Mouse (Mus musculus): Measurements from ENCODE around the gene D930020B18Rik. TPM values are rescaled to one million over a fixed set of nuclear protein-coding genes. Genes with fewer than 3 reads are reported as not detected.

D930020B18Rik gene
- polyA plus RNA-seq, 1 experiment from 2014 or later, result 2.2 TPM

DNA sequence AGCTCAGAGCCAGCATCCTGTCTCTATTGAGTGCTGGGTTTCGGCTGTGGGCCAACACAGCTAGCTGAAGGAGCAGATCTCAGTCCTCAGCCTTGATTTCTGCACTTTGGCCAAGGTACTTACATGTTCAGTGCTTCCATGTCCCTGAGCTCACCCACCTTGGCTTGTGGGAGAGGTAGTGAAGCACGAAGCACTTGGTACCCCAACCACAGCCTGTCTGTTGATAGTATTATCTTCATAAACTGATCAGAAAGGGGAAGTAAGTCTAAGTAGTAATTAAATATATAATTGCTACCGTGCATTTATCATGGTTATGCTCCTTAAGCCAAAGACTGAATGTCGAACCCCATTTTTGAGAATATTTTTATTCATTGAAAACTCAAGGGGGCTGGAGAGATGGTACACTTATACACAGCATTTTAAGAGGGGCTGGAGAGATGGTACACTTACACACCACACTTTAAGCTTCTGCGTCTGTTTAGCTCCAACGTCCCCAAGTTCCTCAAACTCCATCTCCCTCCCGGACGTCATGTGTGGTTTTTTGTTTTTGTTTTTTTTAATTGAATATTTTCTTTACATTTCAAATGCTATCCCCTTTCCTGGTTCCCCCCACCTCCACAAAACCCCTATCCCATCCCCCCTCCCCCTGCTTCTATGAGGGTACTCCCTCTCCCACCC is 89.8 kb downstream of the D930020B18Rik start:
- H3K27me3 ChIP-seq (replicated peaks; ENCODE audit: control insufficient read depth, insufficient read depth, low read length), result no peaks in the 10 kb centered on the region
- no peak for ATAC-seq (ENCODE audit: low read depth)
- no peaks in the 10 kb centered on the region for H3K9me3 ChIP-seq (ENCODE audit: control insufficient read depth, low read length)
- no peak for DNase-seq (ENCODE audit: low spot score)
- H3K4me2 ChIP-seq (ENCODE audit: low read depth, low read length), result no peak overlapping the region
- no peak overlapping the region for H3K9ac ChIP-seq (ENCODE audit: low read depth, low read length)
- 92% methylated on average over 8 of the region's 8 CpGs for WGBS
- no peak overlapping the region for H3K27ac ChIP-seq (replicated peaks; ENCODE audit: low read depth, low read length)
- H3K36me3 ChIP-seq (ENCODE audit: control insufficient read depth, insufficient read depth, low read length), result no peaks in the 10 kb centered on the region
- no peaks in the 10 kb centered on the region for H3K4me1 ChIP-seq (ENCODE audit: control insufficient read depth, insufficient read depth, low read length)
- H3K4me3 ChIP-seq (ENCODE audit: low read depth, low read length), result no peak overlapping the region

DNA sequence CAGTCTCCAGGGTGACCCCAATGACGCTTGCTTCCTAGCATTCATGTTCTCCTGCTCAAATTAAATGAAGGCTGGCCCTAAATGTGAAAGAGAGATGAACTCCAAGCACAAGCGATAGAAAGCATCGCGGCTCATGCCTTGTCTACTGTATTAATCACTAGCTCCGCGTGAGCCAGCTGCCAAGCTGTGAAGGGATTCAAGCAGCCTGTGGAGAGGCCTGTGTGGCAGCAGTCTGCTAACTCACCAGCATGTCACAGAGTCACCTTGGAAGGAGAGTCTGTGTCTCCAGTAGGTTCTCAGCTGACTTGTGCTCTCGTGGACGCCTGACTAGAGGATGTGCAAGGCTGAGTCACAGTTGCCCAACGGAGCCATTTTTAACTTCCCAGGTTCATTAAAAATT is 91.2 kb downstream of the D930020B18Rik start:
- H3K27me3 ChIP-seq (replicated peaks; ENCODE audit: control insufficient read depth, insufficient read depth, low read length), result no peaks in the 10 kb centered on the region
- no peak overlapping the region for H3K4me2 ChIP-seq (ENCODE audit: low read depth, low read length)
- no peak overlapping the region for H3K9ac ChIP-seq (ENCODE audit: low read depth, low read length)
- no peaks in the 10 kb centered on the region for H3K9me3 ChIP-seq (ENCODE audit: control insufficient read depth, low read length)
- H3K27ac ChIP-seq (replicated peaks; ENCODE audit: low read depth, low read length), result no peak overlapping the region
- WGBS, result 86% methylated on average over 9 of the region's 9 CpGs
- no peaks in the 10 kb centered on the region for H3K36me3 ChIP-seq (ENCODE audit: control insufficient read depth, insufficient read depth, low read length)
- no peak overlapping the region for H3K4me3 ChIP-seq (ENCODE audit: low read depth, low read length)
- no peaks in the 10 kb centered on the region for H3K4me1 ChIP-seq (ENCODE audit: control insufficient read depth, insufficient read depth, low read length)
- DNase-seq (ENCODE audit: low spot score) (no peak), ATAC-seq (ENCODE audit: low read depth) (no peak)

DNA sequence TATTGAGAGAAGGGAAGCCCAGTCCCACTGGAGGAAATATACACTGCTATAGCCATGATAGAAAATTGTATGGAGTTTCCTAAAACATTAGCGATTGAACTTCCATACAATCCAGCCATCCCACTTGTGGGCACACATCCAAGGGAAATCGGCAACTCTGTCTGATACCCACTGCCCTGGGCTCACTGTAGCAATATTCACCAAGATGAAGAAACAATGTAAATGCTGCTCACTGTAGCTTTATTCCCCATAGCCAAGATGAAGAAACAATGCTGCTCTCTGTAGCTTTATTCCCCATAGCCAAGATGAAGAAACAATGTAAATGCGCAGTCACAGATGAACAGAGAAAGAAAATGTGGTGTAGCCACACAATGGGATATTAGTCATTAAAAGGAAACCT is 95.9 kb downstream of the D930020B18Rik start:
- DNase-seq (ENCODE audit: low spot score) (no peak), ATAC-seq (ENCODE audit: low read depth) (no peak)
- Histone ChIP-seq H3K9ac (ENCODE audit: low read depth, low read length) (no peak overlapping the region), H3K4me1 (ENCODE audit: control insufficient read depth, insufficient read depth, low read length) (peaks cover 4% of the 10 kb centered on the region), H3K9me3 (ENCODE audit: control insufficient read depth, low read length) (no peaks in the 10 kb centered on the region), H3K4me3 (ENCODE audit: low read depth, low read length) (no peak overlapping the region), H3K27me3 (replicated peaks; ENCODE audit: control insufficient read depth, insufficient read depth, low read length) (no peaks in the 10 kb centered on the region), H3K27ac (replicated peaks; ENCODE audit: low read depth, low read length) (no peak overlapping the region), H3K4me2 (ENCODE audit: low read depth, low read length) (no peak overlapping the region), H3K36me3 (ENCODE audit: control insufficient read depth, insufficient read depth, low read length) (no peaks in the 10 kb centered on the region)
- WGBS, result 80% methylated on average over 3 of the region's 3 CpGs

GRCm38 (mm10) chr10:121739548-121740505 is 98.4 kb downstream of the D930020B18Rik start, which contains the start of gene BC048403:
TSS of gene BC048403 (plus strand) at chr10:121739937.
- H3K4me1 ChIP-seq (ENCODE audit: control insufficient read depth, insufficient read depth, low read length), result peaks cover 4% of the 10 kb centered on the region
- peak within 1 kb of the TSS; percentile 88 for H3K4me3 ChIP-seq (ENCODE audit: low read depth, low read length)
- no peaks in the 10 kb centered on the region for H3K36me3 ChIP-seq (ENCODE audit: control insufficient read depth, insufficient read depth, low read length)
- ATAC-seq (ENCODE audit: low read depth) (peak; percentile 93), DNase-seq (ENCODE audit: low spot score) (peak; percentile 87)
- under 1% methylated on average over 41 of the region's 68 CpGs for WGBS
- no peaks in the 10 kb centered on the region for H3K9me3 ChIP-seq (ENCODE audit: control insufficient read depth, low read length)
- no peaks in the 10 kb centered on the region for H3K27me3 ChIP-seq (replicated peaks; ENCODE audit: control insufficient read depth, insufficient read depth, low read length)
- no peak within 1 kb of the TSS; the same call in 1 of the 2 replicates for H3K27ac ChIP-seq (replicated peaks; ENCODE audit: low read depth, low read length)
- H3K9ac ChIP-seq (ENCODE audit: low read depth, low read length), result peak within 1 kb of the TSS; percentile 81
- H3K4me2 ChIP-seq (ENCODE audit: low read depth, low read length), result peak within 1 kb of the TSS; percentile 97

GRCm38 (mm10) chr10:121742336-121742735 is 100.9 kb downstream of the D930020B18Rik start:
- Histone ChIP-seq H3K27ac (replicated peaks; ENCODE audit: low read depth, low read length) (no peak overlapping the region), H3K27me3 (replicated peaks; ENCODE audit: control insufficient read depth, insufficient read depth, low read length) (no peaks in the 10 kb centered on the region), H3K4me1 (ENCODE audit: control insufficient read depth, insufficient read depth, low read length) (peaks cover 4% of the 10 kb centered on the region), H3K4me2 (ENCODE audit: low read depth, low read length) (no peak overlapping the region), H3K4me3 (ENCODE audit: low read depth, low read length) (no peak overlapping the region), H3K9ac (ENCODE audit: low read depth, low read length) (no peak overlapping the region), H3K9me3 (ENCODE audit: control insufficient read depth, low read length) (no peaks in the 10 kb centered on the region), H3K36me3 (ENCODE audit: control insufficient read depth, insufficient read depth, low read length) (peaks cover 19% of the 10 kb centered on the region)
- 23% methylated on average over 4 of the region's 4 CpGs for WGBS
- ATAC-seq (ENCODE audit: low read depth) (no peak), DNase-seq (ENCODE audit: low spot score) (no peak)

Small RNA genes within 50 kb of the gene (microRNA-seq; reads per million reads assigned to microRNA genes)
- not detected for gene Gm24330 (ENCODE audit: borderline number of aligned reads)

Other genes starting within 250 kb of the D930020B18Rik start
- gene Rassf3, start 165.2 kb upstream of the D930020B18Rik start, polyA plus RNA-seq (2014; fragmentation: Nextera tagmentation; extraction: Ambion mirVana), result 23.6 and 27.0 TPM in 2 replicates
- gene Tbk1, start 54.8 kb upstream of the D930020B18Rik start, polyA plus RNA-seq (2014; fragmentation: Nextera tagmentation; extraction: Ambion mirVana), result 28.6 and 32.4 TPM in 2 replicates
- 54.9 and 62.5 TPM in 2 replicates for gene Xpot, start 15.3 kb upstream of the D930020B18Rik start, polyA plus RNA-seq (2014; fragmentation: Nextera tagmentation; extraction: Ambion mirVana)
- 2.9 and 4.2 TPM in 2 replicates for gene BC048403, start 98.3 kb downstream of the D930020B18Rik start, polyA plus RNA-seq (2014; fragmentation: Nextera tagmentation; extraction: Ambion mirVana)

Data from embryonic facial prominence, embryonic 14.5 days (tissue).